Mouse (Mus musculus): Measurements from ENCODE around the gene Uba3. TPM values are rescaled to one million over a fixed set of nuclear protein-coding genes. Genes with fewer than 3 reads are reported as not detected.

Gene Uba3
- polyA plus RNA-seq, 1 experiment from 2014 or later, result 79.3 TPM

- Histone ChIP-seq H3K9me3 (no peaks in the 10 kb centered on the region), H3K4me2 (no peak overlapping the region), H3K4me1 (peaks cover 13% of the 10 kb centered on the region), H3K27me3 (no peaks in the 10 kb centered on the region), H3K4me3 (no peak overlapping the region), H3K36me3 (peaks cover 2% of the 10 kb centered on the region; the same call in 1 of the 2 replicates), H3K27ac (no peak overlapping the region), H3K9ac (no peak overlapping the region)
- 92% methylated on average over 8 of the region's 8 CpGs for WGBS
- no peak for ATAC-seq (ENCODE audit: borderline replicate concordance, extremely low read depth, low FRiP score, low TSS enrichment)
Observed at GRCm38 (mm10) chr6:97224505-97224904, 19.1 kb upstream of the Uba3 start.

GRCm38 (mm10) chr6:97223566-97223965 lies 18.1 kb upstream of the Uba3 start:
- Histone ChIP-seq H3K4me1 (peaks cover 13% of the 10 kb centered on the region), H3K4me2 (no peak overlapping the region), H3K27me3 (no peaks in the 10 kb centered on the region), H3K36me3 (no peaks in the 10 kb centered on the region), H3K9ac (no peak overlapping the region), H3K9me3 (no peaks in the 10 kb centered on the region), H3K27ac (no peak overlapping the region), H3K4me3 (no peak overlapping the region)
- 74% methylated on average over 4 of the region's 4 CpGs for WGBS
- ATAC-seq (ENCODE audit: borderline replicate concordance, extremely low read depth, low FRiP score, low TSS enrichment), result no peak

DNA sequence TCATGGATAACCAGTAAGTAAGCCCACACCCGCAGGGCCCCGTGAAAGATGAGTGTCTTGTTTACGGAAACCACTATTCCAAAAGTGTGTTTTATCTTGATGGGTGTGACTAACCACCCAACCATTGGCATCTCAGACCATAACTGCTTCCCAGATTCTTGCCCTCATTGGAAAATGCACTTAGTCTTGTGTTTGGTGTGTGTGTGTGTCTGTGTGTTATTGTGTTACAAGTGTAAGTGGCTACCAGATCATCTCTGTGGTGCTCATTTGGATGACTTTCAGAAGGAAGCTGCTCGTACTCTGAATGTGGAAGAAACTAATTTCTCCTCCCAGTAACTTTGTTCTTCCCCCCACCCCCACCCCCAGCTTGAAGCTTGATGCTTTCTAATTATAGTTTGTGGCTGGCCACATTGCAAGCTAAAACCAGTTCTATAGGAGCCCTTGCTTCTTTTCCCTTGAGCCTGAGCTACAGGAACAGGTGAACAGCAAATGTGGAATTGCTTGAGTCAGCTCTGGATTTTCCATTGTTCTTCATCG lies 17.6 kb upstream of the Uba3 start:
- Histone ChIP-seq H3K4me3 (no peak overlapping the region), H3K4me2 (no peak overlapping the region), H3K9me3 (no peaks in the 10 kb centered on the region), H3K9ac (no peak overlapping the region), H3K36me3 (no peaks in the 10 kb centered on the region), H3K4me1 (peaks cover 13% of the 10 kb centered on the region), H3K27ac (no peak overlapping the region), H3K27me3 (no peaks in the 10 kb centered on the region)
- WGBS, result 52% methylated on average over 5 of the region's 5 CpGs
- ATAC-seq (ENCODE audit: borderline replicate concordance, extremely low read depth, low FRiP score, low TSS enrichment), result no peak

GRCm38 (mm10) chr6:97222321-97222720 lies 16.9 kb upstream of the Uba3 start:
- Histone ChIP-seq H3K4me3 (no peak overlapping the region), H3K27ac (no peak overlapping the region), H3K9me3 (no peaks in the 10 kb centered on the region), H3K4me2 (no peak overlapping the region), H3K27me3 (no peaks in the 10 kb centered on the region), H3K9ac (no peak overlapping the region), H3K4me1 (peaks cover 13% of the 10 kb centered on the region), H3K36me3 (no peaks in the 10 kb centered on the region)
- 51% methylated on average over 6 of the region's 6 CpGs for WGBS
- no peak for ATAC-seq (ENCODE audit: borderline replicate concordance, extremely low read depth, low FRiP score, low TSS enrichment)

GRCm38 (mm10) chr6:97221205-97222025 lies 16.0 kb upstream of the Uba3 start:
- Histone ChIP-seq H3K4me3 (no peak overlapping the region), H3K4me2 (no peak overlapping the region), H3K9me3 (no peaks in the 10 kb centered on the region), H3K36me3 (no peaks in the 10 kb centered on the region), H3K4me1 (peaks cover 13% of the 10 kb centered on the region), H3K27ac (no peak overlapping the region), H3K9ac (no peak overlapping the region), H3K27me3 (no peaks in the 10 kb centered on the region)
- 0 out of 2 replicates have a peak, but pooled peaks have one; percentile 35 for ATAC-seq (ENCODE audit: borderline replicate concordance, extremely low read depth, low FRiP score, low TSS enrichment)
- 59% methylated on average over 15 of the region's 15 CpGs for WGBS

GRCm38 (mm10) chr6:97220672-97221071 lies 15.2 kb upstream of the Uba3 start:
- no peak overlapping the region for H3K9ac ChIP-seq
- no peak overlapping the region for H3K27ac ChIP-seq
- no peak overlapping the region for H3K4me2 ChIP-seq
- 57% methylated on average over 3 of the region's 5 CpGs for WGBS
- no peaks in the 10 kb centered on the region for H3K27me3 ChIP-seq
- no peak overlapping the region for H3K4me3 ChIP-seq
- H3K36me3 ChIP-seq, result no peaks in the 10 kb centered on the region
- no peak for ATAC-seq (ENCODE audit: borderline replicate concordance, extremely low read depth, low FRiP score, low TSS enrichment)
- H3K9me3 ChIP-seq, result no peaks in the 10 kb centered on the region
- H3K4me1 ChIP-seq, result peaks cover 18% of the 10 kb centered on the region

GRCm38 (mm10) chr6:97216154-97216821 lies 10.8 kb upstream of the Uba3 start:
- Histone ChIP-seq H3K36me3 (peaks cover 8% of the 10 kb centered on the region; the same call in 1 of the 2 replicates), H3K27ac (no peak overlapping the region), H3K9ac (no peak overlapping the region), H3K4me2 (no peak overlapping the region), H3K9me3 (no peaks in the 10 kb centered on the region), H3K4me1 (peaks cover 23% of the 10 kb centered on the region), H3K4me3 (no peak overlapping the region), H3K27me3 (no peaks in the 10 kb centered on the region)
- ATAC-seq (ENCODE audit: borderline replicate concordance, extremely low read depth, low FRiP score, low TSS enrichment), result no peak
- WGBS, result 68% methylated on average over 4 of the region's 4 CpGs

DNA sequence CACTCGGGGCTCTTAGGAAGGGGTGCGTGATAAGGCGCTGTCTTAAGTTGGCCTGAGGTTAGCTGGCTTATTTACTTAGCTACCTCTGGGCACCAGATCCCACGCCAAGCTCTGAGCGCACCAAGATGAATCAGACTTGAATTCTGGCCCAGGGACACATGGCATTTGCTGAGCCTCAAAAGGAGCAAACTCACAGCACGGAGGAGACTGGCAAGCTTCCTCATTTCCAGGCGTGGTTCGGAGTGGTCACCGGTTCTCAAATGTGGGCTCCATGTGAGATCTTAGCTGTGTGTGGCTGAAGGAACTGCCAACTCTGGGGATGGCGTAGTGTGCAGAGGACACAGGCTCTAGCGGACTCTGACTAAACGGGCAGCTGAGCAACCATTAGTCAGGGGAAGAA lies 6.5 kb upstream of the Uba3 start:
- Histone ChIP-seq H3K4me1 (peaks cover 29% of the 10 kb centered on the region), H3K27me3 (no peaks in the 10 kb centered on the region), H3K27ac (no peak overlapping the region), H3K9ac (peak overlapping the region; percentile 72; the same call in 1 of the 2 replicates), H3K4me3 (peak overlapping the region; percentile 72), H3K36me3 (peaks cover 8% of the 10 kb centered on the region; the same call in 1 of the 2 replicates), H3K4me2 (peak overlapping the region; percentile 71), H3K9me3 (no peaks in the 10 kb centered on the region)
- 55% methylated on average over 12 of the region's 12 CpGs for WGBS
- no peak for ATAC-seq (ENCODE audit: borderline replicate concordance, extremely low read depth, low FRiP score, low TSS enrichment)

DNA sequence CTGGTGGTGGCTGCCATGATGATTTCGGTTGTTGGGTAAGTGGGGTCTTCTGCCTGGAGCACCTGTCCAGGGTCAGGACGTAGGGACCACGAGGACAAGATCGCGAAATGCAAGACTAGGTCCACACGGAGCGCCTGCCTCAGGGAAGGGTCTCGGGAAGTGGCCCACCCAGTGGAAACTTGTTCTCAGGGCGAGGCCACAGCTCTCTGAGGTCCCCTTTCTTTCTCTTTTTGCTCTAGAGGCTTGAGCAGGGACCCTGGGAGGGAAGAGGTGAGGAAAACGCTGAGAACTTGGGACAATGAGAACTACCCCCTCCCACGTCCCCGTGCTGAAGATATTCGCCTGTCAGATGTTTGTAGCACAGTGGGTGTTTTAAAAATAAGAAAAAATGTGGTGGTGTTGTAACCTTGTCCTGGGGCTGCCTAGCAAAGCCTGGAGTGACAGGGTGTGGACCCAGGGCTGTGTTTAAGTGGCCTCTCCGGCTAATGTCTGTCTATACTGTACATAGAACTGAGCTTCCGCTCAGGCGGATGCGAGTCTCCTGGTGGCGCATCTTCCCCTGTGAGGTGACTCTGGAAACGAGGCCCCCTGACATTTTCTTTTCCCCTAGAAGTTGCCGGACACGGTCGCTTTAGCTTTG lies 5.6 kb upstream of the Uba3 start:
- peak; percentile 63; the same call in 1 of the 2 replicates for ATAC-seq (ENCODE audit: borderline replicate concordance, extremely low read depth, low FRiP score, low TSS enrichment)
- Histone ChIP-seq H3K9ac (peak overlapping the region; percentile 72), H3K9me3 (no peaks in the 10 kb centered on the region), H3K4me3 (peak overlapping the region; percentile 72), H3K36me3 (peaks cover 8% of the 10 kb centered on the region; the same call in 1 of the 2 replicates), H3K4me2 (peak overlapping the region; percentile 71), H3K4me1 (peaks cover 28% of the 10 kb centered on the region), H3K27ac (peak overlapping the region; percentile 68), H3K27me3 (no peaks in the 10 kb centered on the region)
- WGBS, result 0% methylated on average over 22 of the region's 22 CpGs

GRCm38 (mm10) chr6:97210191-97210961 lies 4.9 kb upstream of the Uba3 start, which contains the start of gene Arl6ip5:
Arl6ip5 (plus strand) TSS chr6:97210689.
- peak within 1 kb of the TSS; percentile 72 for H3K9ac ChIP-seq
- WGBS, result 8% methylated on average over 32 of the region's 32 CpGs
- peaks cover 8% of the 10 kb centered on the region; the same call in 1 of the 2 replicates for H3K36me3 ChIP-seq
- peaks cover 25% of the 10 kb centered on the region for H3K4me1 ChIP-seq
- ATAC-seq (ENCODE audit: borderline replicate concordance, extremely low read depth, low FRiP score, low TSS enrichment), result peak; percentile 81; the same call in 1 of the 2 replicates
- H3K27me3 ChIP-seq, result no peaks in the 10 kb centered on the region
- peak within 1 kb of the TSS; percentile 72 for H3K4me3 ChIP-seq
- peak within 1 kb of the TSS; percentile 68 for H3K27ac ChIP-seq
- no peaks in the 10 kb centered on the region for H3K9me3 ChIP-seq
- H3K4me2 ChIP-seq, result peak within 1 kb of the TSS; percentile 71

GRCm38 (mm10) chr6:97209751-97210150 lies 4.3 kb upstream of the Uba3 start:
- H3K36me3 ChIP-seq, result peaks cover 1% of the 10 kb centered on the region; the same call in 1 of the 2 replicates
- no peak for ATAC-seq (ENCODE audit: borderline replicate concordance, extremely low read depth, low FRiP score, low TSS enrichment)
- H3K4me1 ChIP-seq, result peaks cover 25% of the 10 kb centered on the region
- H3K9me3 ChIP-seq, result no peaks in the 10 kb centered on the region
- H3K27ac ChIP-seq, result no peak overlapping the region
- H3K4me2 ChIP-seq, result 0 out of 2 replicates have a peak overlapping the region, but pooled peaks have one; percentile 71
- 80% methylated on average over 4 of the region's 4 CpGs for WGBS
- no peak overlapping the region for H3K9ac ChIP-seq
- H3K27me3 ChIP-seq, result no peaks in the 10 kb centered on the region
- H3K4me3 ChIP-seq, result no peak overlapping the region

All from lung, embryonic 15.5 days (tissue).